Mouse (Mus musculus): Measurements from ENCODE around the gene Rgs6. TPM values are rescaled to one million over a fixed set of nuclear protein-coding genes. Genes with fewer than 3 reads are reported as not detected.
A peak's percentile ranks its signal among the peaks of the same experiment; 100 is the strongest.

Gene Rgs6
- polyA plus RNA-seq, 1 experiment from 2014 or later: 0.20 TPM

- 63% methylated on average over 11 of the region's 11 CpGs for WGBS (ENCODE audit: insufficient replicate concordance)
- Histone ChIP-seq H3K9me3 (replicated peaks; ENCODE audit: control insufficient read depth, low read length) (no peaks in the 10 kb centered on the region), H3K4me2 (ENCODE audit: low read depth, low read length) (no peak overlapping the region)
These were observed 412.0 kb downstream of the Rgs6 start for GRCm38 (mm10) chr12:83000033-83000570.

DNA sequence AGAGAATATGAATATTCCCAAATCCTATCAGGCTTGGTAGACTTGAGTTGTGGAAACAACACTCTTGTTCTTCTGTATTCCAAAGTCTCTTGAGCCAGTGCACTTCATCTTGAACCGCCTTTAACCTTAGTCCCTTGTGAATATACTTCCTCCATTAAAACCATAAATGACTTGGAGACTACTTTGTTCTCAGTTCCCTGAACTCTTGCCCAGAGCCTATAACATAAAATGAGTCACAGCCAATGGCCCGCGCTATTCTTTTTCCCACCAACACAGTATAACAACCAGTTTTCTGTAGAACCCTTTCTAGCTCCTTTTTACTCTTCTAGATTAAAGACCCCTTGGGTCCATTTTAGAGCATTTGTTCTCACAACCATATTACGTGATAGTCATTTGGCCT is 412.9 kb downstream of the Rgs6 start:
- H3K9me3 ChIP-seq (replicated peaks; ENCODE audit: control insufficient read depth, low read length): no peaks in the 10 kb centered on the region
- 72% methylated on average over 4 of the region's 4 CpGs for WGBS (ENCODE audit: insufficient replicate concordance)
- H3K36me3 ChIP-seq (ENCODE audit: control insufficient read depth, insufficient read depth): no peaks in the 10 kb centered on the region
- no peak overlapping the region for H3K4me2 ChIP-seq (ENCODE audit: low read depth, low read length)
- no peak overlapping the region for H3K27ac ChIP-seq (ENCODE audit: low read length)
- no peak overlapping the region for H3K9ac ChIP-seq (ENCODE audit: low read depth, low read length)
- ATAC-seq (ENCODE audit: low read depth): no peak
- H3K4me3 ChIP-seq (ENCODE audit: low read depth, low read length): no peak overlapping the region
- no peaks in the 10 kb centered on the region for H3K4me1 ChIP-seq (ENCODE audit: control insufficient read depth, low read depth, low read length)
- no peaks in the 10 kb centered on the region for H3K27me3 ChIP-seq (ENCODE audit: control insufficient read depth, insufficient read depth, low read depth, low read length)

More at GRCm38 (mm10) chr12:83000033-83000570, 412.0 kb downstream of the Rgs6 start:
- Histone ChIP-seq H3K36me3 (ENCODE audit: control insufficient read depth, insufficient read depth) (no peaks in the 10 kb centered on the region), H3K4me3 (ENCODE audit: low read depth, low read length) (no peak overlapping the region), H3K27me3 (ENCODE audit: control insufficient read depth, insufficient read depth, low read depth, low read length) (no peaks in the 10 kb centered on the region), H3K9ac (ENCODE audit: low read depth, low read length) (no peak overlapping the region), H3K27ac (ENCODE audit: low read length) (no peak overlapping the region), H3K4me1 (ENCODE audit: control insufficient read depth, low read depth, low read length) (no peaks in the 10 kb centered on the region)
- ATAC-seq (ENCODE audit: low read depth): no peak

DNA sequence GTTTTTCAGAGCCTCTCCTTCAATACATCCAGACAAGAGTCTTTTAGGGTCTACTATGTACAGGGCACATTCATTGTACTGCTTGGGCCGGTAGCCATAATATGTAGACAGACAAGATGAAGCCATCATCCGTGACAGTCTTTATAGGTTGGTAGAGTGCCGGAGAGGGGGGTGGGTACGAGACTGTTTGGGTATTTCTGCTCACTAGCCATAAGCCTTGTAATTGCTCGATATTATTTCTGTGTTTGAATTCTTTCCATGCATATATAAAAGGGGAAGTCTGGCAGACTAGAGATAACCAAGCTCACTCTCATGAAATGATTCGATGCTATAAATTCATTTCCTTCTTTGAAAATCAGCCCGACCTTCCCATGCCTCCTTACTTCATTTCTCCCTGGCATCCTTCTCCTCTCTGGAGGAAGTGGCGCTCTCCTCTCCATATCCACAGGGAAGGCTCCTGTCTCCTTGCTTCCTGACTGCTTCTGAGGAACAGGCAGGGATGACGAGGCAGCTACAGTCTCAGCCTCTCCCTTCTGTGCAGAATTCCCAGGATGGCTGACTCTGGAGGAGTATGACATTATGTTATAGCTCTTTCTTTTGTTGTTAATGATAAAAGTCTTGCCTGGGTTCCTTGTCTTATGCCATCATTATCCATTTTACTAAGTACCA is 416.1 kb downstream of the Rgs6 start:
- Histone ChIP-seq H3K9ac (ENCODE audit: low read depth, low read length) (no peak overlapping the region), H3K9me3 (replicated peaks; ENCODE audit: control insufficient read depth, low read length) (no peaks in the 10 kb centered on the region), H3K36me3 (ENCODE audit: control insufficient read depth, insufficient read depth) (no peaks in the 10 kb centered on the region), H3K4me2 (ENCODE audit: low read depth, low read length) (no peak overlapping the region), H3K4me1 (ENCODE audit: control insufficient read depth, low read depth, low read length) (no peaks in the 10 kb centered on the region), H3K27ac (ENCODE audit: low read length) (no peak overlapping the region), H3K27me3 (ENCODE audit: control insufficient read depth, insufficient read depth, low read depth, low read length) (no peaks in the 10 kb centered on the region), H3K4me3 (ENCODE audit: low read depth, low read length) (no peak overlapping the region)
- no peak for ATAC-seq (ENCODE audit: low read depth)
- 18% methylated on average over 9 of the region's 9 CpGs for WGBS (ENCODE audit: insufficient replicate concordance)

DNA sequence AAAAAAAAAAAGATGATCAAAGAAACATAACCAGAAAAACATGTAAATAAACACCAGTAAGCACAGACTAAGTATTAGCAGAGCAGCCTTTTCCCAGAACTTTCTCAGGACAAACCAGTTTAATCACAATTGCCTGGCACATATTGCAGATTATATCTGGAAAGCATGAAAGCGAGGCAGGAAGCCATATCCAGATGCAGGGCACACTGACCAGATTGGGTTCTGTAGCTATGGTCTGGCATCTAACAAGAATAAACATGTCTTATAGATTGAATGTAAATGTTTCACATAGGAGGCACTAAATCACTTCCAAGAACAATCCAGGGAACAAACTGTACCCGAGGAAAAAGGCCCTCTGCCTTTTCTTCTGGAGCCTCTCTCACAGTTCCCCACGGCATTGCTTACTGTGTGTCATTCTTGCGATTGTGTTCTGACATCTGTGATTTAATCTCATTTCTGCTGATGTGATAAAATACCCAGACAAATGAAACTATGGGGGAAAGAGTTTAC is 423.0 kb downstream of the Rgs6 start:
- no peak for ATAC-seq (ENCODE audit: low read depth)
- Histone ChIP-seq H3K36me3 (ENCODE audit: control insufficient read depth, insufficient read depth) (no peaks in the 10 kb centered on the region), H3K9me3 (replicated peaks; ENCODE audit: control insufficient read depth, low read length) (no peaks in the 10 kb centered on the region), H3K4me1 (ENCODE audit: control insufficient read depth, low read depth, low read length) (no peaks in the 10 kb centered on the region), H3K27me3 (ENCODE audit: control insufficient read depth, insufficient read depth, low read depth, low read length) (no peaks in the 10 kb centered on the region), H3K4me3 (ENCODE audit: low read depth, low read length) (no peak overlapping the region), H3K9ac (ENCODE audit: low read depth, low read length) (no peak overlapping the region), H3K4me2 (ENCODE audit: low read depth, low read length) (no peak overlapping the region), H3K27ac (ENCODE audit: low read length) (no peak overlapping the region)
- 62% methylated on average over 4 of the region's 4 CpGs for WGBS (ENCODE audit: insufficient replicate concordance)

DNA sequence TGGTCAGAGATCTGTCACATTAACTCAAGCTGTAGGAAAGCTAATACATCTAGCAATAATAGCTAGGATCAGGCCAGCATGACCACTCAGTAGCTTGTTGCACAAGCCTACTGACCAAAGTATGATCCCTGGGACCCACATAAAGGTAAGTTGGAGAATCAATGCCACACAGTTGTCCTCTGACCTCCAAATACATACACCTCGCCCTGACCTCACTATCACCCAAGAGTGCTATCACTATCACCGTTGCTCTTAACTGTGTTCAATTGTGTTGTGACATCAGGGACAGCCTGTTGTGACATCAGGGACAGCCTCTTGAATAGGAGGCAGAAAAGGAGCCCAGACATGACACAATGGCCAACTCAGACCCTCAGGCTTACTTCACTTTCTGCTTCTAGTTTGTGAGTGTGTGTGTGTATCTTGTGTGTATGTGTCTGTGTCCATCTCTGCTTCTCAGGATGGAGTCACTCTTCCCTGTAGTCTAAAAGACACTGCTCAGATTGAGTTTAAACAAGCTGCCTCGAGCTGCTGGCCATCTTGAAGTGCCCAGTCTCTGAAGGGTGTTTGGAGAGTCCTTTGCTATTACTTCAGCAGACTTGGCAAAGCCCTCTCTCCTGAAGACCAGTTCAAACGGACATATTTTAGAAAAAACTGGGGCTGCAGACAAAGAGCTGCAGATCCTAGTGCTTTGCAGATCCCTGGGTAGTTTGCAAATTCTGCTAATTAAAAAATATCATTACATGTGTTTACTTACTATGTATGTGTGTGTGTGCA is 426.0 kb downstream of the Rgs6 start:
- Histone ChIP-seq H3K9me3 (replicated peaks; ENCODE audit: control insufficient read depth, low read length) (no peaks in the 10 kb centered on the region), H3K36me3 (ENCODE audit: control insufficient read depth, insufficient read depth) (no peaks in the 10 kb centered on the region), H3K4me2 (ENCODE audit: low read depth, low read length) (no peak overlapping the region), H3K4me3 (ENCODE audit: low read depth, low read length) (no peak overlapping the region), H3K27me3 (ENCODE audit: control insufficient read depth, insufficient read depth, low read depth, low read length) (no peaks in the 10 kb centered on the region), H3K27ac (ENCODE audit: low read length) (no peak overlapping the region), H3K9ac (ENCODE audit: low read depth, low read length) (no peak overlapping the region), H3K4me1 (ENCODE audit: control insufficient read depth, low read depth, low read length) (no peaks in the 10 kb centered on the region)
- 0 out of 2 replicates have a peak, but pooled peaks have one; percentile 37 for ATAC-seq (ENCODE audit: low read depth)
- 28% methylated on average over 4 of the region's 4 CpGs for WGBS (ENCODE audit: insufficient replicate concordance)

GRCm38 (mm10) chr12:83014848-83015247 is 426.8 kb downstream of the Rgs6 start:
- no peaks in the 10 kb centered on the region for H3K36me3 ChIP-seq (ENCODE audit: control insufficient read depth, insufficient read depth)
- H3K9me3 ChIP-seq (replicated peaks; ENCODE audit: control insufficient read depth, low read length): no peaks in the 10 kb centered on the region
- no peaks in the 10 kb centered on the region for H3K27me3 ChIP-seq (ENCODE audit: control insufficient read depth, insufficient read depth, low read depth, low read length)
- no peak for ATAC-seq (ENCODE audit: low read depth)
- H3K4me1 ChIP-seq (ENCODE audit: control insufficient read depth, low read depth, low read length): no peaks in the 10 kb centered on the region
- H3K9ac ChIP-seq (ENCODE audit: low read depth, low read length): no peak overlapping the region
- H3K4me2 ChIP-seq (ENCODE audit: low read depth, low read length): no peak overlapping the region
- WGBS (ENCODE audit: insufficient replicate concordance): 24% methylated on average over 2 of the region's 2 CpGs
- no peak overlapping the region for H3K27ac ChIP-seq (ENCODE audit: low read length)
- H3K4me3 ChIP-seq (ENCODE audit: low read depth, low read length): no peak overlapping the region

DNA sequence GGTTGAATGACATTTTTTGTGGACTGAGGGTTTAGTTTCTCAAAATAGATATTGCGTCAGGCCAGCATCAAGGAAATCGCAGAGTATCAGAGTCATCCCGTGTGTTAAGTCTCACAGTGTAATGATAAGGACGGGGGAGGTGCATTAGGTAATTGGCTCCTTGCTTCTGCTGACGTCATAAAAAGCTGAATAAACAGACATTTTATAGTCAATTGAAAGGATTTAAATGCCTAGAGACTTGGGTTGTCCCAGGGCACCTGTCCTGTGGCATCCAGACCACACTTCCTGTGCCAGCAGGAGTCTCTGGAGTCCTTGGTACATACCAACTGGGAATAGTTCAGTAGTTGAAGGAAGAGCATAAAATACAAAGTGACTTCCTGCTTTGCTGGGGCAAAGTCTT is 427.3 kb downstream of the Rgs6 start:
- Histone ChIP-seq H3K27ac (ENCODE audit: low read length) (no peak overlapping the region), H3K36me3 (ENCODE audit: control insufficient read depth, insufficient read depth) (no peaks in the 10 kb centered on the region), H3K9ac (ENCODE audit: low read depth, low read length) (no peak overlapping the region), H3K9me3 (replicated peaks; ENCODE audit: control insufficient read depth, low read length) (no peaks in the 10 kb centered on the region), H3K4me1 (ENCODE audit: control insufficient read depth, low read depth, low read length) (no peaks in the 10 kb centered on the region), H3K4me2 (ENCODE audit: low read depth, low read length) (no peak overlapping the region), H3K4me3 (ENCODE audit: low read depth, low read length) (no peak overlapping the region), H3K27me3 (ENCODE audit: control insufficient read depth, insufficient read depth, low read depth, low read length) (no peaks in the 10 kb centered on the region)
- no peak for ATAC-seq (ENCODE audit: low read depth)
- WGBS (ENCODE audit: insufficient replicate concordance): 33% methylated on average over 5 of the region's 5 CpGs

DNA sequence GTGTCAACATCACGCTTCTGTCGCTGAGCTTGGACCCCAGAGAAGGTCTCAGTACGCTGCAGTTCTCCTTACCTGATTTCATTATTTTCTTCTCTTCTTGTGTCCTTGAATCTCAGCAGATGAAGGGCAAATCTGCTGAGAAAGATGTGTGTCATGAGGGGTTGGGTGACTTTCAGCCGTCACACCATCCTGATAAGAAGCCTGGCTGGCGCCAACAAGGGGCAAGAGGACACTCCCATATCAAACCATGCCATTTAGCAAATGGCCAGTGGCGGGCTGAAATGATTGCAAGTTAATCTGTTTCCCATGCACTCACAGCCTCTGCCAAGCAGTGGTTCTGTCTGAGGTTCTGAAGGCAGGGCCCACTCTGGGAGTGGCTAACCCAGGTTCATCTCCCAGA is 428.4 kb downstream of the Rgs6 start:
- H3K4me2 ChIP-seq (ENCODE audit: low read depth, low read length): no peak overlapping the region
- no peak overlapping the region for H3K27ac ChIP-seq (ENCODE audit: low read length)
- H3K36me3 ChIP-seq (ENCODE audit: control insufficient read depth, insufficient read depth): no peaks in the 10 kb centered on the region
- no peaks in the 10 kb centered on the region for H3K27me3 ChIP-seq (ENCODE audit: control insufficient read depth, insufficient read depth, low read depth, low read length)
- ATAC-seq (ENCODE audit: low read depth): no peak
- no peak overlapping the region for H3K4me3 ChIP-seq (ENCODE audit: low read depth, low read length)
- no peak overlapping the region for H3K9ac ChIP-seq (ENCODE audit: low read depth, low read length)
- H3K4me1 ChIP-seq (ENCODE audit: control insufficient read depth, low read depth, low read length): no peaks in the 10 kb centered on the region
- WGBS (ENCODE audit: insufficient replicate concordance): 53% methylated on average over 6 of the region's 6 CpGs
- H3K9me3 ChIP-seq (replicated peaks; ENCODE audit: control insufficient read depth, low read length): no peaks in the 10 kb centered on the region

DNA sequence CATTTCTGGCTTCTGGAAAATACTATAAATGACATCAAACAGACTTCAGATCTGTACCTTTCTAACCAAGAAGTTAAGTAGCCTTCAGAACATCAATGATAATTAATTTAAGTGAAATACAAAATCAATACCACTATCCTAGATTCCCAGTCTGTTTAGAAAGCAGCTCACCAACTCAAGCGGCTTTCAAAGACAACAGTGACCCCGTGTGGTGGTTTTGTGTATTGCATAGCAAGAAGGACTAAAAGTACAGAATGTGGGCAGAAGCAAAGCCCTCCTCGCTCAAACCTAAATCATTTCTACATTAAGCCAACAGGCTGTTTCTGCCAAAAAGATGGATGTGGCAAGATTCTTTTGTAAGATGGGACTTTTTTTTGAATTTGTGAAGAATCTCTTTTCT is 429.9 kb downstream of the Rgs6 start:
- no peak overlapping the region for H3K4me2 ChIP-seq (ENCODE audit: low read depth, low read length)
- no peaks in the 10 kb centered on the region for H3K27me3 ChIP-seq (ENCODE audit: control insufficient read depth, insufficient read depth, low read depth, low read length)
- 6% methylated on average over 3 of the region's 3 CpGs for WGBS (ENCODE audit: insufficient replicate concordance)
- no peaks in the 10 kb centered on the region for H3K36me3 ChIP-seq (ENCODE audit: control insufficient read depth, insufficient read depth)
- no peak overlapping the region for H3K4me3 ChIP-seq (ENCODE audit: low read depth, low read length)
- H3K4me1 ChIP-seq (ENCODE audit: control insufficient read depth, low read depth, low read length): no peaks in the 10 kb centered on the region
- no peak overlapping the region for H3K9ac ChIP-seq (ENCODE audit: low read depth, low read length)
- no peak for ATAC-seq (ENCODE audit: low read depth)
- H3K27ac ChIP-seq (ENCODE audit: low read length): no peak overlapping the region
- H3K9me3 ChIP-seq (replicated peaks; ENCODE audit: control insufficient read depth, low read length): no peaks in the 10 kb centered on the region
